Mouse (Mus musculus): Measurements from ENCODE around the gene Arhgap21.

GRCm38 (mm10) chr2:20924938-20925337 is 43.7 kb downstream of the Arhgap21 start:
- TF ChIP-seq EP300 (optimal IDR thresholded peaks at IDR 0.05) (no peak), CTCF (IDR thresholded peaks at IDR 0.05; ENCODE audit: low read depth) (no peak)
